Mouse (Mus musculus) adrenal gland, postnatal 36 days (tissue): ENCODE data around the gene Ep400. TPM values are rescaled to one million over a fixed set of nuclear protein-coding genes. Genes with fewer than 3 reads are reported as not detected.
A peak's percentile ranks its signal among the peaks of the same experiment; 100 is the strongest.

Experiments
- DNase-seq, 2 experiments: peaks; one replicate each; pipeline ENCODE4 v3.0.0; 2021; ENCODE audit warnings: mixed read lengths in 1 of 2
- long read RNA-seq, 2 experiments: library from polyadenylated mRNA; stranded (forward); transcript quantifications; one replicate each; pipeline ENCODE4 v2.0.0; 2021; ENCODE audit warnings: borderline sequencing depth in 2 of 2
- total RNA-seq, 2 experiments: library from RNA; stranded (reverse); gene quantifications; 2 replicates each; pipeline ENCODE4 v1.2.3; 2021

Ep400 gene
- 10 to 100 TPM; 77.2 to 90.5 TPM for total RNA-seq
- long read RNA-seq, experiment 1, partial matches to known transcripts, result 9 of 10 reads
- long read RNA-seq, experiment 1, other reads (novel, unspliced or antisense), result 1 of 10 reads
- long read RNA-seq, experiment 2, partial matches to known transcripts, result 3 of 6 reads
- long read RNA-seq, experiment 2, other reads (novel, unspliced or antisense), result 2 of 6 reads

DNA sequence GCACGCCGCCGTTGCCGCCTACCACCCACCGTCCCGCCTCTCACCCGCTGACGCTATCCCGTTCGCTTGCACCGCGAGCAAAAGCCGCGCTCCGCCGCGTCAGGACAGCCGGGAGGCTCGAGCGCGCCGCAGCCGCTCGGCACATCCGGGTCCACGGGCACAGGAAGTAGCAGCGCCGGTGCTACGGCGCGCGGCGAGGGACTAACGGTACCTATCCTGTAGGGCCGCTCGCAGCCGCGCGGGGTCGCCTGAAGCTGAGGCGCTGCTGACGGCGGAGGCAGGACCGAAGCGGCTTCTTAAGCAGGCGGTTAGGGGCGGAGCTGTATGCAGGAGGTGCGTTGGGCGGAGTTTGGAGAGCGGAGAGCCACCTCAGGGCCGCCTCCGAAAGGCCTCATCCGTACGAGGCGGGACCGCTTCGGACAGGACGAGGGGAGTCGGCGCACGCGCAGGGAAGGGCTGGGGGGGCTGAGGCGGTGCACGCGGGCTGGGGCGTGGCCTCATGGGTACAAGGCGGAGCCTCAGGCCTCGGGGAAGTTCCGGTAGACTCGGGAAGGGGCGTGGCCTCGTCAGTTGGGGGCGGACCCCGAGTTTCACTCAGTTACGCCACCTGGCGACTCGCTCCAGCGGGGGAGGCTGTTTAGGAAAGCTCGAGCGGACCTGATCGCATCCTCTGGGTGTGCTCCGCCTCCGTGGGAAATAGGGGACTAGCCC lies at the start of gene Ep400:
Ep400 (minus strand) TSS at position 270 of the 711 bp plus-strand sequence.
- peak; percentile 100 for DNase-seq

DNA sequence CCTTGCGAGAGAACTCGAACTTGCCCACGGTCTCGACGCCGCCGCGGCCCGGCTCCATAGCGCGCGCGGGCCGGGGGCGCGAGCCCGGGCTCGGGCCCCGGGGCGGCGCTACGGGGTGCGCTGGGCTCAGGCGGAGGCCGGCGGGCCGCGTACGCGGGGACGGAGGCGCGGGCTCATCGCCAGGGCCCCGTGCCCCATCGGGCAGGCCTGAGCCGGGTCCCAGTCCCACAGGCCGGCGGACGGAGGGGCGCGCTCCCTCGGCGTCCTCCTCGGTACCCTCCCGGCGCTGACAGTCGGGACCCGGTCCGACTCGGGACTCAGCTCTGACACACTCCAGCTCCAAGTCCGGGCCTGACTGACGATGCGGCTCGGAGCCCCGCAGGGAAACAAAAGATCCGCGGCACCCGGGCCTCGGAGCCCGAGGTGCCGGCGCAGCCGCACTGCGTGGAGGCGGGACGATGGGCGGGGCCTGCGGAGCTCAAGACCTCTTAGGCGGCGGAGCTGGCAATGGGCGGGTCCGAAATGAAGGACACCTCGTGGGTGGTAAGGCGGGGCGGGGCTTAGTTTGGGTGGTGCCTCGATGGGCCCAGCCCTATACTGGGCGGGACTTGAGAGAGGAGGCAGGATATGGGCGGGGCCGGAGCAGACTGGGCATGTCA lies 39.3 kb upstream of the Ep400 start, which contains the start of gene Ulk1:
Ulk1 (minus strand) TSS at position 431 of the 659 bp plus-strand sequence.
- DNase-seq, result peak; percentile 100

GRCm38 (mm10) chr5:110808821-110809666 lies 38.5 kb upstream of the Ep400 start:
- DNase-seq, result peak in 1 of 2 experiments; percentile 39

DNA sequence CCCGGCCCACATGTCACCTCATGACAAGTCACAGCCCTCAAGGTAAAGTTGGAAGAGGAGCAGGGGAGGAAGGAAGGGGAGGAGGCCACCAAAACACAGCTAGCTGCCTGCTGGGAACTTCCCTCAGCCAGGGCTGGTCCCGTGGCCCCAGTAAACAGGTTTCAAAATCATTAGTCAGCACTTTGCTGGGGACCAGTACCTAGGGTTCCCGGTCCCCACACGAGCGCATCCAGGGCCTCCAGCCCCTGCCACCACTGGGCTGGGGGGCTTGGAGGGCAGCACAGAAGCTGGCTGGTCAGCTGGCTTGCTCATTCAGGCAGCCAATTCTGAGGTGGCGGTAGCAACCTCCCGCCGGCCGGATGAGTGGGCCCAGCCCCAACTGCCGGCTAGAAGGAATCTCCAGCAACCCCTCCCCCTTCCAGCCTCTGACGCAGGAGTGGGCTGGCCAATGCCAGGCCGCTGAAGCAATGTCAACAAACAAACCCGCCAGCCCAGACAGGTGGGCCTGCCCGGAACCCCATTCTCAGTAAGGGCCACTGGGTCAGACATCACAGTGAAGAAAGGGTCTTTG lies 37.6 kb upstream of the Ep400 start:
- DNase-seq, result peak; percentile 92 to 96

GRCm38 (mm10) chr5:110807453-110807852 lies 36.9 kb upstream of the Ep400 start:
- DNase-seq, result no peak

DNA sequence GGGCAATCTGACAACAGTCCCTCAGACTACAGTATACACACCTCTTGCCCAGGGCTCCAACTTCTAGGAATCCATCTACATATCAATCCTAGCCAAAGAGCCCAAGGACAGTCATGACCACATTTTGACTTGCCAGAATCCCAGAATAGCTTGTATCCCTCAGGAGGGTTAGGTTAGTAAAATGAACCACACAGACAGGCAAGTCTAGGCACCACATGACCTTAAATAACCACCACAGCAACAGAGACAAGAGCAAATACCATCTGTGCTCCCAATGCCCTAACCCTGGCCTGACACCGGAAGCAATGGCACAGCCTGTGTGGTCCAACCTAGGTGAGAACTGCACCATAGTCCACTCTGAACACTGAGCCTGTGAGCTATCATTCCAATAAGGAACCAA lies 36.2 kb upstream of the Ep400 start:
- no peak for DNase-seq

- no peak for DNase-seq
These were observed 35.6 kb upstream of the Ep400 start for GRCm38 (mm10) chr5:110806154-110806553.

- no peak for DNase-seq
These were observed 33.7 kb upstream of the Ep400 start for GRCm38 (mm10) chr5:110804012-110804743.

DNA sequence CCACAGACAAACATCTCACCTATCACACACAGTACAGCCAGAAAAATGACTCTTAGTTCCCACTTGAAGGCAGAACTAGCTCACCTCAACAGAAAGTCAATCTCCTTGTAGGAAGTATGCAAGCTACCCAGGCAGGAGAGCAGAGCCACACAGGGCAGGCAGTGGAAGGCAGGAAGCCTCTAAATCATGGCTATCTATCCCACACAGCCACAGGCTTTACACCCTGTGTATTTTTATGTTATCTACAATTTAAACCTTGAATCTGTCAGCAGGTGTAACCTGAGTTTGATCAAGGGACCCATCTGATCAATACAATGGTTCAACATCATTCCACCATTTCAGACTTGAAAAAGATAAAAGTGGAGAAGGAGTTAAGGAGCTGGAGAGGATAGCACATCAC lies 32.3 kb upstream of the Ep400 start:
- no peak for DNase-seq

GRCm38 (mm10) chr5:110802186-110802585 lies 31.7 kb upstream of the Ep400 start:
- DNase-seq, result no peak

DNA sequence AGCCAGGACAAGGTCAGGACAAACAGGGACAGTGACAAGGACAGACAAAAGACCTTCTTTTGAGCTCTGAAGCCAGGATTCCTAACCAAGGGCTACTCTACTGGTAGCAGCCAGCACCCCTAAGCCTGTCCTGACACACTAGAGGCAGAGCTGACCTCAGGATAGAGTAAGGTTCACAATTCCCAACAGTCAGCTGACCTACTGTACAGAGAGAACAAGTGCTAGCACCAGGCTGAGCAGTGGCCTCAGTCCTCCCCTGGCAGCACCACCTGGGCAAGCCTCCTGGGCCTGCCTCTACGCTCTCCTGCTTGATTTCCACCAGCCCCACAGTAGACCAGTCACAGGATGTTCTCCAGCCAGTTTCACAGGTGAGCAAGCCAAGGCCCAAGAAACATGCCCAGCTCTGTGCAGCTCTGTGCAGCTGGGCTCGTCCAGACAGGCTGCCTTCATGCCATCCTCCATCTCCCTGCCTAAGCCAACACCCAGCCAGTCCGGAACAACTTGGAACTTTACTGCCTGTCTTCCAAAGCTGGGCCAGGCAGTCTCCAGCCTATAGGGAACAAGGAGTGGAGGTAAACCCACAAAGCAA lies 30.6 kb upstream of the Ep400 start:
- DNase-seq, result no peak

DNA sequence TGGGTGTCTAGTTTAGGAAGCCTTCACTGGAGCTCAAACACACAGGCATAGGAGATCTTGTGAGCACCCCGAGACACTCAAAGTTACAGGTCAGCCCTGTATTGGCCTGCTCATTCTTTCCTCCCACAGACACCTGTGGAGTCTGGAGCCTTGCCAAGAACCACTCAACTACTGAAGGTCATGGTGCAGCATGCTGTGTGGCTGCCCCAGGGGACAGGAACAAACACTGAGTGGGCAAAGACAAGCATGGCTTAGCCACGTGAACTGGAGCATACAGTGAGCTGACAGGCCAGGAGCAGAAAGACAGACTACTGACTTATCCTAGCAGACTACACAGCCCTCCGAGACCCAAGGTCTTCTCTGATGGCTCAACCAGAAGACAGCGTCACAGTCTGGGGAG lies 27.2 kb upstream of the Ep400 start:
- DNase-seq, result peak; percentile 34 to 49

DNA sequence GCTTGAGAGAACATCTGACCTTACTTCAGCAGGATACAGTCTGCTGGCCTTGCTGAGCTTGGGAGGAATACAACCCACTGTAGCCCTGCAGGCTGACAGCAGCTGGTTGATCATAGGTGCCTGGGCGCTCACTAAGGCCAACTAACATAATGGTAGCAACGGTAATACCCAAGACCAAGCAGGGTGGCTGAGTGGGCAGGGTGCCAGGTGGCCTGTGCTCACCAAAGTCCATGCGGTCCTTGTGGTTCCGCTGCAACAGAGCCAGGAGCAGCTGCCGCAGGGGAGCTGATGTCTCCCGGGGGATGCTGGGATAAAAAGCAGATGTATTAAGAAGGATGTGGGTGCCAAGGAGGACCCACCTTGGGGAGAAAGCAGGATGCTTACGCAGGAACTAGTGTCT lies 23.8 kb upstream of the Ep400 start:
- no peak for DNase-seq

DNA sequence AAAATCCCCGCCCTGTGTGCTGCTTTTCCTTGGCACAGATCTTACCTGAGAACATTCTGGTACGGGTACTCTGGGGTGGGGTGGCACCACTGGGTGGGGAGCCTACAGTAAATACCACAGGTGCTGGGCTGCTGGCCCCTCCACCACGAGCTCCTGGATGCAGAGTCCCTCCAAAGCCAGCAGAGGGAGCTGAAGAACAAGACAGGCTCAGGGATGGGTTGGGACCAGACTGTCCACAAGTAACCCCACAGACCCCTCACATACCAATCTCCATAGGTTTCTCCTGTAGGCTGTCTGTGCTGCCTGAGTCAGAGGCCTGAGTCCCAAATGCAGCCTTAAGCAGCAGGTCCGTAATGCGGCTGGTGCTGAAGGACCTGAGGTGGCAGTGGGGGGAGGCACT lies 18.2 kb upstream of the Ep400 start:
- DNase-seq, result peak in 1 of 2 experiments; percentile 40

GRCm38 (mm10) chr5:110786081-110786835 lies 15.7 kb upstream of the Ep400 start:
- DNase-seq, result no peak

DNA sequence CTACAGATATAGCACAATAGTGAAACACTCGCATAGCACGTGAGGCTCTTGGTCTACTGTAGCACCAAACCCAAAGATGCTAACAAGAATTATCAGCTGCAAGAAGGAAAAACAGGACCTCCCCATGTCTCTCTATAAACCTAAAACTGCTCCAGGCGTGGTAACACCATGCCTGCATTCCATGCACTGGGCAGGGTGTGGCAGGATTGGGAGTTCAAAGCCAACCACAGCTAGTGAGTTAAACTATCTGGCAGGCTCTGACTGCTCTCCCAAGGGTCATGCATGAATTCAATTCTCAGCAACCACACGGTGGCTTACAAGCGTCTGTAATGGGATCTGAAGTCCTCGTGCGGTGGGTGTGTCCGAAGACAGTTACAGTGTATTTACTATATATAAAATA lies 12.6 kb upstream of the Ep400 start:
- no peak for DNase-seq

DNA sequence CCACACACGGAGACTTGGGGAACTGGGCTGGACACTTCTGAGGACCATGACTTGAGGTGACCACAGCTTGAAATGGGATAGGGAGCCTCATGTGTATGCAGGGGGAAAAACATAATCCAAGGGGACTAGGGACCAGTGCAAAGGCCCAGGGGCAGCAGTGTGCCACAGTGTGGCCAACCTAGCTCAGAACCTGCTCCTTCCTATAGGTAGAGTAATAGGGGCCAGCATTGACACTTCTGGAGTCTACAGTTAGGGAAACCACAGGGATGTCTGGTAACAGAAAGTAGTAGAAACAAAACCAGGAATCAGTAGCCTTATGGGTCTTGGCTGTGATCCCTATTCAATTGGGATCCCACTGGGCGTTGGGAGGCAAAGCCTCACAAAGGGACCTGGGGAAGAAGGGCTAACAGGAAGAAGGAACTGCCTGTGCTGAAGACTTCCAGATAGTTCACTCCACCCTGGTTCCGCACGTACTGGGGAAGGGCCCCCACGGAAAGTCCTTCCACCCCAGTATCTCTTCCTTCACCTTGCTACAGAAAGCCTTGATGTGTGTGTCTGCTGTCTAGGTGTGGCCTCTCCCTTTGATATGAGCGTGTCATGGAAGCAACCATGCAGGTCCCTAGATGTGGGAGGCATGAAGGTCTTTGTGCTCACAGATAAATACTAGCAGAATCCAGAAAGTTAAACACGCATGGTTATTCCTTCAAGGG lies 11.2 kb upstream of the Ep400 start:
- DNase-seq, result no peak

- DNase-seq, result no peak
These were observed 10.4 kb upstream of the Ep400 start for GRCm38 (mm10) chr5:110780761-110781528.
